Mouse (Mus musculus) ES-E14 (cell line): ENCODE measurements around the gene Mpv17l2.

Experiments
- HCFC1 ChIP-seq: IDR thresholded peaks from 2 replicates; pipeline ENCODE4 v1.6.1; 2012; ENCODE audit warnings: low read length, inconsistent platforms, borderline replicate concordance; ENCODE audit not compliant: insufficient read depth
- MAFK ChIP-seq: IDR thresholded peaks from 2 replicates; pipeline ENCODE4 v1.6.1; 2014; ENCODE audit warnings: mild to moderate bottlenecking, low read depth, low read length, inconsistent platforms; ENCODE audit not compliant: insufficient read depth

- TF ChIP-seq HCFC1 = no peak
- TF ChIP-seq MAFK = no peak
Measured at GRCm38 (mm10) chr8:70802786-70803510, 42.2 kb upstream of the Mpv17l2 start.
